Mouse (Mus musculus) Patski (cell line): ENCODE measurements at regions not wholly inside any gene's neighbourhood (a gene's known extent, or its start where the extent isn't known, plus 50 kb on each side); places are given as distances from the start of the nearest gene placed in this dataset.

Experiments used
- ATAC-seq: fragments of 100-300 bp; one replicate; pipeline ENCODE4 v1.8.0; 2021
- CTCF ChIA-PET: fragments of 350-600 bp; sonication (Branson Sonifier 250); formaldehyde crosslinking; loops from one replicate; lab custom pipeline; 2022; ENCODE audit warnings: inconsistent platforms; lab: Charles Lee
- POLR2A ChIA-PET: fragments of 350-600 bp; sonication (Branson Sonifier 250); formaldehyde crosslinking; loops from one replicate; lab custom pipeline; 2022; ENCODE audit warnings: antibody characterized with exemption, inconsistent platforms; lab: Charles Lee
- DNase-seq: peaks from one replicate; pipeline ENCODE4 v3.0.0-alpha.2; 2011; ENCODE audit warnings: low read depth, low spot score
- H3K27me3 ChIP-seq: fragments of 371-371 bp; one replicate; pipeline ENCODE4 v1.5.1; 2021
- CTCF ChIP-seq: fragments of 100-300 bp; IDR thresholded peaks from one replicate; pipeline ENCODE4 v1.5.1; 2021
- in situ Hi-C: fragments of 300-500 bp; cut with MboI; formaldehyde crosslinking; loops from 3 replicates; pipeline ENCODE4 v1.11.1; 2018; ENCODE audit warnings: low pct_unique_long_range_greater_than_20kb, mixed read lengths

- CTCF ChIA-PET, result interaction anchor here (0.7 kb wide), 1 partner anchor 11 kb away, joined by 3 read pairs; no protein-coding TSS in a partner anchor
- no peak for DNase-seq
- POLR2A ChIA-PET, result no interaction called here
- TF ChIP-seq CTCF, result no peak
- H3K27me3 ChIP-seq, result peaks cover 6% of the 10 kb centered on the region
- no peak for ATAC-seq
- in situ Hi-C loops, result no loop called here
These were observed 360.6 kb upstream of the Arglu1 start for GRCm38 (mm10) chr8:9050740-9051475.

- in situ Hi-C loops, result no loop called here
- TF ChIP-seq CTCF, result no peak
- H3K27me3 ChIP-seq, result peaks cover 4% of the 10 kb centered on the region
- ChIA-PET CTCF (no interaction called here), POLR2A (no interaction called here)
- ATAC-seq, result no peak
- DNase-seq, result no peak
These were observed 357.8 kb upstream of the Arglu1 start for GRCm38 (mm10) chr8:9048116-9048515.

DNA sequence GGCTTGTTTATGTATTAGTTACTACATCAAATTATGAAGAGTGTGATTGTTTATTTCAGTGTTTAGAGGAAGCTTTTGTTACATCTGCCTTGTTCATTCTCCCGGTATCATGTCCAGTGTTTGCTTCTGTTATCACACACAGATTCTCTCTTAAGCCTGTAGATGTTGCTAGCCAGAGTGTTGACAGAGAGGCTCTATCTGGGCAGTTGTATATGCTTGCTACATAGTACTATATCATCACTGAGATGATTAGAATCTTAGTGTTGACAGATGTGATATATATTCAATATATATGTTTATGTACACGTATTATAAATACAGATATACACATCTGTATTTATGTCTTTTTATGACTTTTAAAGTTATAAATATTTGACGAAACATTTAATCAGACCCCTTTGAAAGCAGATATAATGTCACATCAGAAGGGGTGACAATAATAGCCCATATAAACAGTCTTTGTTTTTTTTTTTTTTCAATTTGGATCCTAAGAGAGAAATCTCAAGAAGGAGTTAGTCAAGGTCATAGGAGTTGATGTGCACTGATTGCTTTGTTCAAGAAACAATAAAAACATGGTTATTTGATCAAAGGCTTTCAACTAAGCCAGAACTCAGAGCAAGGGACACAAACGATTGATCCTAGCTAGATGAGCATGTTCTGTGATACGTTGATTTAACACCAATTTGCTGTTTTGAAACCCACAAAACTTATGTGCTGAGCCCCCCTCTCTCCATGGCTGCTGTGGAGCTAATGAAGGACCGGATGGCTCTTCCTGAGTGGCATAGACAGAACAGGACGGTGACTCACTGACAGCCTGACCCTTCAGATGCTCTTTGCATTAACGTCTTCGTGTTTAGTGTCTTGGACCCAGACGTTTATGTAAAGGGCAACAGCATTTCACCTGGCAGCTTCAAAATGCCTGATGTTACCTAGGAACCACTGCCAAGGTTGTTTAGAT is 352.8 kb upstream of the Arglu1 start:
- ChIA-PET CTCF (interaction anchor here (0.6 to 1.5 kb wide), 3 partner anchors 13 to 131 kb away, joined by 3 to 5 read pairs (median 3); no protein-coding TSS in a partner anchor), POLR2A (interaction anchor here (0.7 kb wide), 1 partner anchor 75 kb away, joined by 4 read pairs; no protein-coding TSS in a partner anchor)
- DNase-seq (no peak), ATAC-seq (no peak)
- TF ChIP-seq CTCF, result no peak
- no peaks in the 10 kb centered on the region for H3K27me3 ChIP-seq
- in situ Hi-C loops, result no loop called here

DNA sequence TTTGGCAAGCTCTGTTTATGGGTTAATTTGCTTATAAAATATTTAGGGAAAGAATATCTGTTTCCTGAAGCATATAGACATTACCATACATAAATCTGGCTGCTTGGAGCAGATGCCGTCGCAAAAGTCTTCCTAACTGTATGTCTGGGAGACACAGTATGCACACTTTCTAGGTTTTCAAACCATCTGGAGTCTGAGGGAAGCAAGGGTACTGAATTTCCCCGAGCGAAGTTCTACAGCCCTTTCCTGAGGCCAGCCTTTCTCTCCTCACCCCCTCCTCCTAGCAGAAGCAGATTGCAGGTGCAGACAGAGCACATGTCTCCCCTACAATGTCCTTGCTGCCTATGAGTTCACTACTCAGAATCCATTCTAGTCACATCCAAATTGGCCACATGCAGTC is 338.8 kb upstream of the Arglu1 start:
- ATAC-seq, result no peak
- no peak for TF ChIP-seq CTCF

GRCm38 (mm10) chr8:9027672-9028071 is 337.4 kb upstream of the Arglu1 start:
- DNase-seq (no peak), ATAC-seq (no peak)
- ChIA-PET CTCF (interaction anchor here (1.0 to 1.3 kb wide), 3 partner anchors 10 to 466 kb away, joined by 3 to 4 read pairs (median 3); no protein-coding TSS in a partner anchor), POLR2A (no interaction called here)
- in situ Hi-C loops, result loop anchor here (10.0 kb wide), 1 partner anchor 147 kb away; no protein-coding TSS in a partner anchor
- no peaks in the 10 kb centered on the region for H3K27me3 ChIP-seq
- TF ChIP-seq CTCF, result no peak

More for the DNA sequence above, 338.8 kb upstream of the Arglu1 start:
- no peak for DNase-seq
- in situ Hi-C loops, result loop anchor here (10.0 kb wide), 1 partner anchor 146 kb away; no protein-coding TSS in a partner anchor
- ChIA-PET CTCF (no interaction called here), POLR2A (no interaction called here)
- no peaks in the 10 kb centered on the region for H3K27me3 ChIP-seq

GRCm38 (mm10) chr8:9025872-9026271 is 335.6 kb upstream of the Arglu1 start:
- ATAC-seq, result no peak
- POLR2A ChIA-PET, result no interaction called here
- DNase-seq, result no peak

GRCm38 (mm10) chr8:9025378-9025777 is 335.1 kb upstream of the Arglu1 start:
- ChIA-PET POLR2A (interaction anchor here (0.7 kb wide), 1 partner anchor 1956 kb away, joined by 4 read pairs; no protein-coding TSS in a partner anchor), CTCF (no interaction called here)
- TF ChIP-seq CTCF, result no peak
- DNase-seq, result no peak
- in situ Hi-C loops, result loop anchor here (10.0 kb wide), 1 partner anchor 149 kb away; no protein-coding TSS in a partner anchor
- ATAC-seq, result no peak
- no peaks in the 10 kb centered on the region for H3K27me3 ChIP-seq

More at GRCm38 (mm10) chr8:9025872-9026271, 335.6 kb upstream of the Arglu1 start:
- in situ Hi-C loops, result loop anchor here (10.0 kb wide), 1 partner anchor 149 kb away; no protein-coding TSS in a partner anchor
- no peaks in the 10 kb centered on the region for H3K27me3 ChIP-seq
- CTCF ChIA-PET, result no interaction called here
- TF ChIP-seq CTCF, result no peak

- H3K27me3 ChIP-seq, result no peaks in the 10 kb centered on the region
- POLR2A ChIA-PET, result interaction anchor here (0.6 kb wide), 1 partner anchor 1560 kb away, joined by 4 read pairs; no protein-coding TSS in a partner anchor
- DNase-seq (no peak), ATAC-seq (peak; percentile 72)
- in situ Hi-C loops, result loop anchor here (10.0 kb wide), 1 partner anchor 154 kb away; no protein-coding TSS in a partner anchor
- CTCF ChIA-PET, result no interaction called here
- peak; percentile 51 for TF ChIP-seq CTCF
These were observed 330.4 kb upstream of the Arglu1 start for GRCm38 (mm10) chr8:9020744-9021143.

GRCm38 (mm10) chr8:9020180-9020579 is 329.9 kb upstream of the Arglu1 start:
- in situ Hi-C loops, result loop anchor here (10.0 kb wide), 1 partner anchor 155 kb away; no protein-coding TSS in a partner anchor
- DNase-seq, result peak; percentile 66
- ChIA-PET CTCF (no interaction called here), POLR2A (no interaction called here)
- peak; percentile 78 for ATAC-seq
- TF ChIP-seq CTCF, result no peak
- no peaks in the 10 kb centered on the region for H3K27me3 ChIP-seq
